Mouse (Mus musculus) ES-CJ7 (cell line): ENCODE data around the gene Gm4064.
"Not testable (repeated sequence)": the region's sequence is repeated elsewhere in the genome, so short reads cannot be mapped to it uniquely, and the experiment has no call there.

Experiments
- DNase-seq: peaks from one replicate; pipeline ENCODE4 v3.0.0; 2011; ENCODE audit warnings: low read depth, low spot score

Gm4064 gene

DNA sequence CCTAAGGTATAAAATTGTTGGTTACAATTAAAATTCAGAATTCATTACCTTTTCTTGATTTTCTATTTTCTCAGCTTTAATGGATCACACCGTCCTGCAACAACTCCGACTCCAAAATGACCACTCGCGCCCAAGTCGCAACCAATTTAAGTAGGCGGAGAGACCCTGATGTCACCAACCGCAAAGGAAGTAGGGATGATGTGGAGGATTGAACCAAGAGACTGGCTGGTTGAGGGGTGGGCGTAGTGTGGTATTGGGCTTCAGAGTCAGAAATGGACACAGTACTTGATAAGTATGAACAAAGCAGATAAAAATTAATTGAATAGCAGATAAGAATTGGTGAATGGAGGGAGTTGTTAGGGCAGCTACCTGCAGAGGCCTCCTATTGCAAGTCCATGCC, at the start of gene Gm4064:
Gene Gm4064 (minus strand): TSS at position 101 of the 400 bp plus-strand sequence.
- not testable (repeated sequence) for DNase-seq

DNA sequence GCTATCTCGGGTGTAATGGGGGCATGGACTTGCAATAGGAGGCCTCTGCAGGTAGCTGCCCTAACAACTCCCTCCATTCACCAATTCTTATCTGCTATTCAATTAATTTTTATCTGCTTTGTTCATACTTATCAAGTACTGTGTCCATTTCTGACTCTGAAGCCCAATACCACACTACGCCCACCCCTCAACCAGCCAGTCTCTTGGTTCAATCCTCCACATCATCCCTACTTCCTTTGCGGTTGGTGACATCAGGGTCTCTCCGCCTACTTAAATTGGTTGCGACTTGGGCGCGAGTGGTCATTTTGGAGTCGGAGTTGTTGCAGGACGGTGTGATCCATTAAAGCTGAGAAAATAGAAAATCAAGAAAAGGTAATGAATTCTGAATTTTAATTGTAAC, 34.4 kb upstream of the Gm4064 start, which contains the start of the genes Rbmy and Gm10256:
Gene Rbmy (plus strand): TSS at position 301 of the 400 bp plus-strand sequence.
Gene Gm10256 (plus strand): TSS at position 320 of the 400 bp plus-strand sequence.
- DNase-seq: not testable (repeated sequence)
